Mouse (Mus musculus) heart, embryonic 12.5 days (tissue): Measurements from ENCODE around the gene Plppr1. TPM values are rescaled to one million over a fixed set of nuclear protein-coding genes. Genes with fewer than 3 reads are reported as not detected.

Source experiments
- ATAC-seq: fragments of 200-750 bp; cut with Nextera tagmentation; 2 replicates; pipeline ENCODE4 v1.8.0; 2017; ENCODE audit warnings: moderate TSS enrichment, moderate library complexity; ENCODE audit not compliant: insufficient number of reproducible peaks, low FRiP score
- H3K27ac ChIP-seq: fragments of 300-500 bp; sonication (generic); 2 replicates; pipeline ENCODE4 v1.5.1; 2016; ENCODE audit warnings: mild to moderate bottlenecking, moderate library complexity; ENCODE audit not compliant: poor library complexity, severe bottlenecking
- H3K27me3 ChIP-seq: fragments of 300-500 bp; sonication (generic); replicated peaks from 2 replicates; pipeline ENCODE4 v1.6.1; 2016; ENCODE audit warnings: mild to moderate bottlenecking, moderate library complexity
- H3K36me3 ChIP-seq: fragments of 300-500 bp; sonication (generic); 2 replicates; pipeline ENCODE4 v1.6.1; 2016; ENCODE audit warnings: mild to moderate bottlenecking, moderate library complexity
- H3K4me1 ChIP-seq: fragments of 300-500 bp; sonication (generic); replicated peaks from 2 replicates; pipeline ENCODE4 v1.6.1; 2016; ENCODE audit warnings: mild to moderate bottlenecking
- H3K4me2 ChIP-seq: fragments of 300-500 bp; sonication (generic); 2 replicates; pipeline ENCODE4 v1.6.1; 2016; ENCODE audit warnings: mild to moderate bottlenecking, moderate library complexity
- H3K4me3 ChIP-seq: fragments of 300-500 bp; sonication (generic); 2 replicates; pipeline ENCODE4 v1.5.1; 2016; ENCODE audit warnings: mild to moderate bottlenecking
- H3K9ac ChIP-seq: fragments of 300-500 bp; sonication (generic); 2 replicates; pipeline ENCODE4 v1.6.1; 2016; ENCODE audit warnings: mild to moderate bottlenecking, moderate library complexity
- H3K9me3 ChIP-seq: fragments of 300-500 bp; sonication (generic); replicated peaks from 2 replicates; pipeline ENCODE4 v1.6.1; 2016; ENCODE audit warnings: mild to moderate bottlenecking, moderate library complexity
- WGBS: fragments of 180-500 bp; shearing (Covaris S2); methylation state at CpG from one replicate; pipeline ENCODE4 v1.1.7; 2016; 5-methylcytosine and 5-hydroxymethylcytosine counted together
- polyA plus RNA-seq: library from polyadenylated mRNA; unstranded; fragments of >200 nt; fragmentation: Nextera tagmentation; extraction: Ambion mirVana; gene quantifications from 2 replicates; pipeline ENCODE4 v1.2.1, GENCODE M21; 2016

The Plppr1 gene
- polyA plus RNA-seq, 1 experiment from 2014 or later, result 2.3 TPM

- Histone ChIP-seq H3K36me3 (no peaks in the 10 kb centered on the region), H3K4me3 (no peak overlapping the region), H3K4me2 (no peak overlapping the region), H3K27me3 (no peaks in the 10 kb centered on the region), H3K9ac (no peak overlapping the region), H3K4me1 (no peaks in the 10 kb centered on the region), H3K27ac (no peak overlapping the region), H3K9me3 (no peaks in the 10 kb centered on the region)
- WGBS, result 82% methylated on average over 11 of the region's 11 CpGs
- no peak for ATAC-seq
These were observed 173.3 kb downstream of the Plppr1 start for GRCm38 (mm10) chr4:49232206-49233031.

- H3K4me2 ChIP-seq, result no peak overlapping the region
- H3K27me3 ChIP-seq, result no peaks in the 10 kb centered on the region
- H3K27ac ChIP-seq, result no peak overlapping the region
- no peak overlapping the region for H3K9ac ChIP-seq
- no peak overlapping the region for H3K4me3 ChIP-seq
- no peaks in the 10 kb centered on the region for H3K4me1 ChIP-seq
- H3K36me3 ChIP-seq, result no peaks in the 10 kb centered on the region
- no peak for ATAC-seq
- H3K9me3 ChIP-seq, result no peaks in the 10 kb centered on the region
- 63% methylated on average over 3 of the region's 3 CpGs for WGBS
These were observed 173.9 kb downstream of the Plppr1 start for GRCm38 (mm10) chr4:49233032-49233406.

- H3K27ac ChIP-seq, result no peak overlapping the region
- no peak for ATAC-seq
- WGBS, result 90% methylated on average over 4 of the region's 4 CpGs
- no peaks in the 10 kb centered on the region for H3K9me3 ChIP-seq
- no peak overlapping the region for H3K9ac ChIP-seq
- H3K4me1 ChIP-seq, result no peaks in the 10 kb centered on the region
- no peaks in the 10 kb centered on the region for H3K36me3 ChIP-seq
- no peak overlapping the region for H3K4me2 ChIP-seq
- H3K4me3 ChIP-seq, result no peak overlapping the region
- no peaks in the 10 kb centered on the region for H3K27me3 ChIP-seq
These were observed 179.0 kb downstream of the Plppr1 start for GRCm38 (mm10) chr4:49238111-49238510.

- no peaks in the 10 kb centered on the region for H3K36me3 ChIP-seq
- no peak overlapping the region for H3K4me3 ChIP-seq
- H3K4me1 ChIP-seq, result no peaks in the 10 kb centered on the region
- H3K9me3 ChIP-seq, result no peaks in the 10 kb centered on the region
- WGBS, result 80% methylated on average over 5 of the region's 5 CpGs
- no peak for ATAC-seq
- no peak overlapping the region for H3K9ac ChIP-seq
- no peak overlapping the region for H3K27ac ChIP-seq
- no peaks in the 10 kb centered on the region for H3K27me3 ChIP-seq
- no peak overlapping the region for H3K4me2 ChIP-seq
These were observed 180.4 kb downstream of the Plppr1 start for GRCm38 (mm10) chr4:49239451-49239850.

- Histone ChIP-seq H3K9me3 (no peaks in the 10 kb centered on the region), H3K4me3 (no peak overlapping the region), H3K27me3 (no peaks in the 10 kb centered on the region), H3K9ac (no peak overlapping the region), H3K4me2 (no peak overlapping the region), H3K36me3 (no peaks in the 10 kb centered on the region), H3K4me1 (no peaks in the 10 kb centered on the region), H3K27ac (no peak overlapping the region)
- ATAC-seq, result no peak
- WGBS, result 81% methylated on average over 5 of the region's 5 CpGs
These were observed 185.7 kb downstream of the Plppr1 start for GRCm38 (mm10) chr4:49244791-49245190.

GRCm38 (mm10) chr4:49245274-49245673 lies 186.2 kb downstream of the Plppr1 start:
- no peaks in the 10 kb centered on the region for H3K9me3 ChIP-seq
- no peak overlapping the region for H3K27ac ChIP-seq
- H3K36me3 ChIP-seq, result no peaks in the 10 kb centered on the region
- H3K4me1 ChIP-seq, result no peaks in the 10 kb centered on the region
- no peaks in the 10 kb centered on the region for H3K27me3 ChIP-seq
- 72% methylated on average over 2 of the region's 2 CpGs for WGBS
- no peak overlapping the region for H3K4me2 ChIP-seq
- no peak for ATAC-seq
- H3K9ac ChIP-seq, result no peak overlapping the region
- H3K4me3 ChIP-seq, result no peak overlapping the region

GRCm38 (mm10) chr4:49251262-49251661 lies 192.2 kb downstream of the Plppr1 start:
- Histone ChIP-seq H3K4me3 (no peak overlapping the region), H3K9me3 (no peaks in the 10 kb centered on the region), H3K27me3 (no peaks in the 10 kb centered on the region), H3K4me1 (no peaks in the 10 kb centered on the region), H3K4me2 (no peak overlapping the region), H3K27ac (no peak overlapping the region), H3K36me3 (no peaks in the 10 kb centered on the region), H3K9ac (no peak overlapping the region)
- WGBS, result 18% methylated on average over 3 of the region's 3 CpGs
- ATAC-seq, result no peak

- H3K27me3 ChIP-seq, result no peaks in the 10 kb centered on the region
- H3K36me3 ChIP-seq, result no peaks in the 10 kb centered on the region
- WGBS, result 75% methylated on average over 3 of the region's 3 CpGs
- no peaks in the 10 kb centered on the region for H3K9me3 ChIP-seq
- no peak overlapping the region for H3K4me2 ChIP-seq
- no peaks in the 10 kb centered on the region for H3K4me1 ChIP-seq
- H3K27ac ChIP-seq, result no peak overlapping the region
- H3K9ac ChIP-seq, result no peak overlapping the region
- no peak overlapping the region for H3K4me3 ChIP-seq
- no peak for ATAC-seq
These were observed 193.1 kb downstream of the Plppr1 start for GRCm38 (mm10) chr4:49252169-49252568.

- Histone ChIP-seq H3K9ac (no peak overlapping the region), H3K27me3 (no peaks in the 10 kb centered on the region), H3K4me1 (0 out of 2 replicates have a peak, but pooled peaks cover 4% of the 10 kb centered on the region), H3K27ac (no peak overlapping the region), H3K4me2 (no peak overlapping the region), H3K36me3 (no peaks in the 10 kb centered on the region), H3K9me3 (no peaks in the 10 kb centered on the region), H3K4me3 (no peak overlapping the region)
- no peak for ATAC-seq
- WGBS, result 89% methylated on average over 5 of the region's 5 CpGs
These were observed 219.4 kb downstream of the Plppr1 start for GRCm38 (mm10) chr4:49278515-49278914.

- no peak overlapping the region for H3K4me3 ChIP-seq
- no peak for ATAC-seq
- H3K36me3 ChIP-seq, result no peaks in the 10 kb centered on the region
- H3K27ac ChIP-seq, result no peak overlapping the region
- no peaks in the 10 kb centered on the region for H3K27me3 ChIP-seq
- no peak overlapping the region for H3K9ac ChIP-seq
- no peaks in the 10 kb centered on the region for H3K9me3 ChIP-seq
- H3K4me2 ChIP-seq, result no peak overlapping the region
- WGBS, result 85% methylated on average over 15 of the region's 15 CpGs
- 0 out of 2 replicates have a peak, but pooled peaks cover 4% of the 10 kb centered on the region for H3K4me1 ChIP-seq
These were observed 225.7 kb downstream of the Plppr1 start for GRCm38 (mm10) chr4:49284692-49285291.

GRCm38 (mm10) chr4:49285340-49286196 lies 226.5 kb downstream of the Plppr1 start:
- Histone ChIP-seq H3K27me3 (no peaks in the 10 kb centered on the region), H3K27ac (no peak overlapping the region), H3K4me3 (no peak overlapping the region), H3K9ac (no peak overlapping the region), H3K9me3 (no peaks in the 10 kb centered on the region), H3K4me2 (no peak overlapping the region), H3K36me3 (no peaks in the 10 kb centered on the region), H3K4me1 (0 out of 2 replicates have a peak, but pooled peaks cover 4% of the 10 kb centered on the region)
- ATAC-seq, result no peak
- 80% methylated on average over 15 of the region's 15 CpGs for WGBS
